Mouse (Mus musculus): ENCODE data around the gene Slc46a1. TPM values are rescaled to one million over a fixed set of nuclear protein-coding genes. Genes with fewer than 3 reads are reported as not detected.

Slc46a1 gene
- polyA plus RNA-seq, 1 experiment from 2014 or later, result 6.9 TPM

DNA sequence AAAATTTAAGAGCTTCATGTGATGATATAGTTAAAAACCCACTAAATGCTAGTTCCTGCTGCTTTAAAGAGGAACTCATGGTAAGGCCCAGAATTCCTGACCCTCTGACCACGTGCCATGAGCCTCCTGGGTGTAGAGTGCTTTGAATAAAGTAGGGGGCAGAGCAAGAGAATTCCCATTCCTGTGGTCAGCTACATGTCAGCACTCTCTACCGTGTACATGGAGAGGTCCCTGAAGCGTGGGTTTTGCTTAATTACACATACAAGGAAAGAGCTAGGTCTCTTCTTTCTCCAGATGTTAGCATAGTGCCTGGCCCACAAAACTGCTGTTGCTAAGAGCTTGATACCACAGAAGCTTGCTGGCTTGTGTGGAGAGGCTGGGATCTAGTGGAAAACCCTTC, 39.9 kb downstream of the Slc46a1 start:
- Histone ChIP-seq H3K9ac (no peak overlapping the region), H3K4me2 (no peak overlapping the region), H3K27me3 (replicated peaks) (peaks cover 27% of the 10 kb centered on the region), H3K4me3 (no peak overlapping the region), H3K9me3 (no peaks in the 10 kb centered on the region), H3K36me3 (peaks cover 47% of the 10 kb centered on the region), H3K27ac (replicated peaks) (no peak overlapping the region), H3K4me1 (no peaks in the 10 kb centered on the region)
- 75% methylated on average over 3 of the region's 3 CpGs for WGBS
- no peak for ATAC-seq (ENCODE audit: extremely low read depth, insufficient number of reproducible peaks, low FRiP score, low TSS enrichment)

DNA sequence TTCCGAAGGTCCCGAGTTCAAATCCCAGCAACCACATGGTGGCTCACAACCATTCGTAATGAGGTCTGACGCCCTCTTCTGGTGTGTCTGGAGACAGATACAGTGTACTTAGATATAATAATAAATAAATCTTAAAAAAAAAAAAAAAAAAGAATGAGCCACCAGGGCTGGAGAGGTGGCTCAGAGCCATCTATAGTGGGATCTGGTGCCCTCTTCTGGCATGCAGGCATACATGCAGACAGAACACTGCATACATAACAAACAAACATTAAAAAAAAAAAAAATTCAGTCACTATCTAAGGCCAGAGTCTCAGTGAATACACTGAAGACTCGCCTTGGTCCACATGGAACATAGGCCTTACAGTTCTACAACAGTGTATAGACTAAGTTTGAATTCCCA, 43.7 kb downstream of the Slc46a1 start:
- Histone ChIP-seq H3K9me3 (no peaks in the 10 kb centered on the region), H3K36me3 (peaks cover 53% of the 10 kb centered on the region), H3K9ac (no peak overlapping the region), H3K4me2 (no peak overlapping the region), H3K4me3 (no peak overlapping the region), H3K27me3 (replicated peaks) (no peaks in the 10 kb centered on the region), H3K4me1 (peaks cover 22% of the 10 kb centered on the region), H3K27ac (replicated peaks) (no peak overlapping the region)
- ATAC-seq (ENCODE audit: extremely low read depth, insufficient number of reproducible peaks, low FRiP score, low TSS enrichment), result no peak
- WGBS, result 66% methylated on average over 5 of the region's 5 CpGs

DNA sequence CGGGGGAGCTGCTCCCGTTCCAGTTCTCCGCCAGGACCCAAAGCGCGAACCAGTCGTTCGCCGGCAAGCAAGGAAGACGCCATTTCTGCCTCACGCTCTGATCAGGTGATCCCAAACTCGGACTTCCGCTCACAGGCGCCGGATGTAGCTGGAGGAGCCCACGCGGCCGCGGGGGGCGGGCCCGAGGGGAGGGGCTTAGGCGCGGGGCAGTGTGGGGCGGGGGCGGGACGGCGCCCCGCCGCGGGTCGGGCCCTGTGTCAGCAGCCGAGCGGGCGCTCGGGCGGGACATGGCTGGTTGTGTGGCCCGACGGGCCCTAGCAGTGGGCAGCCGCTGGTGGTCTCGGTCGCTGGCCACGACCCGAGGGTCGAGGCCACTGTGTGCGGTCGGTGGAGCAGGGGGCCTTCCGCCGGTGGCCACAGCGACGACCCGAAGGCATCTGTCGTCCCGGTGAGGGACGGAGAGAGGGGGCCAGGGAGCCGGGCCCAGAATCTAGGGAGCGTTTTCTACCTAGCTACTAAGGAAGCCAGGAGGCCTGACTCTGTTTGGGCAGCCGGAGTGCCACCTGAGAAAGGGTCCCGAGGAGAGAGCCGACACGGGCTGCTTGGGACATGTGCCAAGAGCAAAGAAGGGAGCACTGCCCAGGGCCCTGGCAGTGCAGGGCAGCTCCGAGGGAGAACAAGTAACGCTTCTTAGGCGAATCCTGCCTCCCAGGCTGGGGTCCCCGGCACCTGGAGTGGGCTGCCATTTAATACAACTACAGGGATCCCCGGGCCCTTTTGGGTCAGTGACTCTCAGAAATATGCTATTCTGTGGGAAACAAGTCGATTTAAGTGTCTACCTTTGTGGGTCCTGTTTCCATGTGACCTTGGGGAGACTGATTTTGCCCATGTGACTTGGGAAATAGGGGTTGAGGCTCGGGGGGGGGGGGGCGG, 46.8 kb downstream of the Slc46a1 start, which contains the start of the genes Tmem199 and Poldip2:
Gene Tmem199 (minus strand): TSS at position 148 of the 933 bp plus-strand sequence.
Gene Poldip2 (plus strand): TSS at position 169 of the 933 bp plus-strand sequence.
- peak within 1 kb of the TSS; percentile 90 for H3K27ac ChIP-seq (replicated peaks)
- H3K9me3 ChIP-seq, result no peaks in the 10 kb centered on the region
- peak within 1 kb of the TSS; percentile 96 for H3K4me3 ChIP-seq
- peaks cover 22% of the 10 kb centered on the region for H3K4me1 ChIP-seq
- ATAC-seq (ENCODE audit: extremely low read depth, insufficient number of reproducible peaks, low FRiP score, low TSS enrichment), result peak; percentile 98
- peak within 1 kb of the TSS; percentile 97 for H3K9ac ChIP-seq
- no peaks in the 10 kb centered on the region for H3K27me3 ChIP-seq (replicated peaks)
- H3K36me3 ChIP-seq, result peaks cover 63% of the 10 kb centered on the region
- peak within 1 kb of the TSS; percentile 90 for H3K4me2 ChIP-seq
- WGBS, result 1% methylated on average over 67 of the region's 67 CpGs

DNA sequence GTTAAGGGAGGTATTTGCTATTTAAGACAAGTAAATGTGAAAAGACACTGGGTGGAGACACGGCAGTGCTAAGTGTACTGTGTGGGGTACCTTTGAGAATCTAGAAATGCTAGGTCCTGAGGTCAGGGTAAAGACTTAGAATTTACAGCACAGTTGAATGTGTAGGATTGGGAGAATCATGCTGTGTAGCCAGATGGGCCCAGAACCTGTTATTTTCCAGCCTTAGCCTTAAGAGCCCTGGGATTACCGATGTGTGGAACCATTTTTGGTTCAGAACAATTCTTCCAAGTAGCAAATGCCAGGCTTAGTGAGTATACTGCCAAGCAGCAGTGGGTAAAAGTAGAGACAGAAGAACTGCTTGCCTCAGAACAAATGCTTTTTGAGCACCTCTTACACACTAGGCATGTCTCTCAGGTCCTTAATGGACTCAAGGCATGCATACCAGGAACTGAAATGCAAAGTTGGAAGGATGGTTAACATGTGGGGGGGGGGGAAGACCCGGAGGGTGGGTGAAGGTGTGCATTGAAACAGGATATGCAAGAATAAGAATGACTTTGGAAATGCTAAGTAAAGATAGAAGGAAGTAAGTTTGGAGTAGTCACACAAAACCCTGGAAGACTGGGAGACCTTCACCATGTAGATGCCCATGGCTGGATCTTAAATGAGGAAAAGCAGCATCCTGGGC, 47.8 kb downstream of the Slc46a1 start:
- WGBS, result 71% methylated on average over 3 of the region's 3 CpGs
- H3K27ac ChIP-seq (replicated peaks), result no peak overlapping the region

DNA sequence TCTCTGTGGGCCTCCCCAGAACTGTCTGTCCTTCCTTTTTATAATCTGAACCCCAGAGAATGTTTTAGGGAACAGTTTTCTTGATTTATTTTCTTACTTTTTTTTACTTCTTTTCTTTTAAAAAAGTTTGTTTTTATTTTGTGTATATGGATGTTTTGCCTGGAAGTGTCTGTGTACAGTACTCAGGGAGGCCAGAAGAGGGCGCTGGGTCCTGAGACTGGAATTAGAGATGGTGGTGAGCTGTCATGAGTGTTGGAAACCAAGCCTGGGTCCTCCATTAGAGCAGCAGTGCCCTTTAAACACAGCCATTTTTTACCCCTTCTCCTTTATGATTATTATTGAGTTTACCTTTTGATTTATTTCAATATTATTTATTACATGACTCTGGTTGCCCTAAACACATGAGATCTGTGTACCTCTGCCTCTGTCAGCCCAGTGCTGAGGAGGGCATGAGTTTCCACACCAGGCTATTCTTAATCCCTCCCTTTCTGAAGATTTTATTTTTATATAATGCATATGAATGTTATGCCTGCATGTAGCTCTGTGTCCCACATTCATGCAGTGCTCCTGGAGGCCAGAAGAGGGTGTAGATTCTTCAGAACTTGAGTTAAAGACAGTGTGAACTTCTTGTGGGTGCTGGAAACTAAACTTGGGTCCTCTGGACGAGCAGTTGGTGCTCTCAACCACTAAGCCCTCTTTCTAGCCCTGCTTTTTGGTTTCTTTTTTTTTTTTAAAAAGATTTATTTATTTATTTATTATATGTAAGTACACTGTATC, 50.2 kb downstream of the Slc46a1 start:
- Histone ChIP-seq H3K4me1 (peaks cover 22% of the 10 kb centered on the region), H3K27me3 (replicated peaks) (no peaks in the 10 kb centered on the region), H3K9me3 (no peaks in the 10 kb centered on the region), H3K4me2 (no peak overlapping the region), H3K9ac (no peak overlapping the region), H3K27ac (replicated peaks) (no peak overlapping the region), H3K36me3 (peaks cover 69% of the 10 kb centered on the region), H3K4me3 (no peak overlapping the region)
- 54% methylated on average over 2 of the region's 2 CpGs for WGBS
- ATAC-seq (ENCODE audit: extremely low read depth, insufficient number of reproducible peaks, low FRiP score, low TSS enrichment), result no peak

More for the DNA sequence above, 47.8 kb downstream of the Slc46a1 start:
- no peak for ATAC-seq (ENCODE audit: extremely low read depth, insufficient number of reproducible peaks, low FRiP score, low TSS enrichment)
- H3K9me3 ChIP-seq, result no peaks in the 10 kb centered on the region
- H3K4me2 ChIP-seq, result peak overlapping the region; percentile 90
- peak overlapping the region; percentile 97 for H3K9ac ChIP-seq
- peaks cover 63% of the 10 kb centered on the region for H3K36me3 ChIP-seq
- no peaks in the 10 kb centered on the region for H3K27me3 ChIP-seq (replicated peaks)
- peaks cover 22% of the 10 kb centered on the region for H3K4me1 ChIP-seq
- peak overlapping the region; percentile 96 for H3K4me3 ChIP-seq

DNA sequence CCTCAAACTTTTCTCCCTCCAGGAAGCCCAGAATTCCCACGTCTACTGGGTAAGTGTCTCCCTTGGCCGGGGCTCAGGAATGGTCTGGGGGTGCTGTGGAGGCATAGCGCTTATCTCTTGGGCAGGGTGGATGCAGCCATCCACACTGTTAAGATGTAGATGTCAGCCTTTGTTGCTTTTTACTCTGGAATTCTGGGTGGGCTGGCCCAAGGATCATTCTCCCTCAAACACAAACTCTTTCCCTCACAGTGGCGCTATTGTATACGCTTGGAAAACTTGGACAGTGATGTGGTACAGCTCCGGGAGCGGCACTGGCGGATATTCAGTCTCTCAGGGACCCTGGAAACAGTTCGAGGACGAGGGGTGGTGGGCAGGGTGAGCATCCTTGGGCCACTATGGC, 53.4 kb downstream of the Slc46a1 start:
- WGBS, result 89% methylated on average over 10 of the region's 10 CpGs
- Histone ChIP-seq H3K36me3 (peaks cover 96% of the 10 kb centered on the region), H3K27me3 (replicated peaks) (no peaks in the 10 kb centered on the region), H3K4me2 (no peak overlapping the region), H3K27ac (replicated peaks) (no peak overlapping the region), H3K4me1 (peaks cover under 1% of the 10 kb centered on the region; the same call in 1 of the 2 replicates), H3K4me3 (no peak overlapping the region), H3K9me3 (no peaks in the 10 kb centered on the region), H3K9ac (no peak overlapping the region)
- ATAC-seq (ENCODE audit: extremely low read depth, insufficient number of reproducible peaks, low FRiP score, low TSS enrichment), result no peak

Other genes starting within 250 kb of the Slc46a1 start
- gene Sdf2, start 220.0 kb upstream of the Slc46a1 start, polyA plus RNA-seq (2015; fragmentation: Nextera tagmentation; extraction: Ambion mirVana), result 54.1 and 60.7 TPM in 2 replicates
- gene Supt6, start 219.7 kb upstream of the Slc46a1 start, polyA plus RNA-seq (2015; fragmentation: Nextera tagmentation; extraction: Ambion mirVana), result 16.6 and 17.0 TPM in 2 replicates
- gene 2610507B11Rik, start 203.9 kb upstream of the Slc46a1 start, polyA plus RNA-seq (2015; fragmentation: Nextera tagmentation; extraction: Ambion mirVana), result 56.4 and 59.8 TPM in 2 replicates
- gene BC030499, start 174.9 kb upstream of the Slc46a1 start, polyA plus RNA-seq (2015; fragmentation: Nextera tagmentation; extraction: Ambion mirVana), result 0.20 and 0.29 TPM in 2 replicates
- 24.5 and 25.5 TPM in 2 replicates for gene Spag5, start 164.2 kb upstream of the Slc46a1 start, polyA plus RNA-seq (2015; fragmentation: Nextera tagmentation; extraction: Ambion mirVana)
- 22.1 and 22.5 TPM in 2 replicates for gene Aldoc, start 142.7 kb upstream of the Slc46a1 start, polyA plus RNA-seq (2015; fragmentation: Nextera tagmentation; extraction: Ambion mirVana)
- 65.9 and 66.6 TPM in 2 replicates for gene Pigs, start 137.3 kb upstream of the Slc46a1 start, polyA plus RNA-seq (2015; fragmentation: Nextera tagmentation; extraction: Ambion mirVana)
- 42.8 and 44.6 TPM in 2 replicates for gene Unc119, start 122.2 kb upstream of the Slc46a1 start, polyA plus RNA-seq (2015; fragmentation: Nextera tagmentation; extraction: Ambion mirVana)
- gene Foxn1, start 79.1 kb upstream of the Slc46a1 start, polyA plus RNA-seq (2015; fragmentation: Nextera tagmentation; extraction: Ambion mirVana), result 0.04 and 0.44 TPM in 2 replicates
- gene Slc13a2, start 43.5 kb upstream of the Slc46a1 start, polyA plus RNA-seq (2015; fragmentation: Nextera tagmentation; extraction: Ambion mirVana), result not detected in 2 replicates
- 0.12 and 0.19 TPM in 2 replicates for gene Sarm1, start 32.1 kb downstream of the Slc46a1 start, polyA plus RNA-seq (2015; fragmentation: Nextera tagmentation; extraction: Ambion mirVana)
- 2.1 and 9.3 TPM in 2 replicates for gene Vtn, start 33.4 kb downstream of the Slc46a1 start, polyA plus RNA-seq (2015; fragmentation: Nextera tagmentation; extraction: Ambion mirVana)
- not detected in 2 replicates for gene Sebox, start 37.8 kb downstream of the Slc46a1 start, polyA plus RNA-seq (2015; fragmentation: Nextera tagmentation; extraction: Ambion mirVana)
- 43.9 and 45.6 TPM in 2 replicates for gene Tmem199, start 46.5 kb downstream of the Slc46a1 start, polyA plus RNA-seq (2015; fragmentation: Nextera tagmentation; extraction: Ambion mirVana)
- 139 and 151 TPM in 2 replicates for gene Poldip2, start 46.5 kb downstream of the Slc46a1 start, polyA plus RNA-seq (2015; fragmentation: Nextera tagmentation; extraction: Ambion mirVana)
- 71.9 and 77.1 TPM in 2 replicates for gene Tnfaip1, start 70.6 kb downstream of the Slc46a1 start, polyA plus RNA-seq (2015; fragmentation: Nextera tagmentation; extraction: Ambion mirVana)
- gene Ift20, start 70.7 kb downstream of the Slc46a1 start, polyA plus RNA-seq (2015; fragmentation: Nextera tagmentation; extraction: Ambion mirVana), result 95.5 and 107 TPM in 2 replicates
- 58.3 and 68.1 TPM in 2 replicates for gene Tmem97, start 85.1 kb downstream of the Slc46a1 start, polyA plus RNA-seq (2015; fragmentation: Nextera tagmentation; extraction: Ambion mirVana)
- 11.4 and 11.5 TPM in 2 replicates for gene Nlk, start 231.7 kb downstream of the Slc46a1 start, polyA plus RNA-seq (2015; fragmentation: Nextera tagmentation; extraction: Ambion mirVana)